Mouse (Mus musculus) midbrain, embryonic 14.5 days (tissue): Measurements from ENCODE around the gene Gm49416. TPM values are rescaled to one million over a fixed set of nuclear protein-coding genes. Genes with fewer than 3 reads are reported as not detected.

Experiments
- ATAC-seq: fragments of 200-750 bp; cut with Nextera tagmentation; 2 replicates; pipeline ENCODE4 v1.8.0; 2017; ENCODE audit warnings: moderate number of reproducible peaks, moderate library complexity; ENCODE audit not compliant: low FRiP score, low TSS enrichment
- DNase-seq: peaks from one replicate; pipeline ENCODE4 v3.0.0-alpha.2; 2015
- H3K27ac ChIP-seq: fragments of 300-500 bp; sonication (generic); replicated peaks from 2 replicates; pipeline ENCODE4 v1.5.1; 2014; ENCODE audit warnings: mild to moderate bottlenecking, low read depth, low read length, moderate library complexity
- H3K27me3 ChIP-seq: fragments of 300-500 bp; sonication (generic); 2 replicates; pipeline ENCODE4 v1.6.1; 2014; ENCODE audit warnings: low read length, control low read depth, mixed read lengths; ENCODE audit not compliant: control insufficient read depth, insufficient read depth
- H3K36me3 ChIP-seq: fragments of 300-500 bp; sonication (generic); 2 replicates; pipeline ENCODE4 v1.6.1; 2014; ENCODE audit warnings: low read length, control low read depth; ENCODE audit not compliant: control insufficient read depth, insufficient read depth
- H3K4me1 ChIP-seq: fragments of 300-500 bp; sonication (generic); 2 replicates; pipeline ENCODE4 v1.6.1; 2014; ENCODE audit warnings: mild to moderate bottlenecking, antibody characterized with exemption, low read length, control low read depth; ENCODE audit not compliant: control insufficient read depth, insufficient read depth
- H3K4me2 ChIP-seq: fragments of 300-500 bp; sonication (generic); 2 replicates; pipeline ENCODE4 v1.6.1; 2014; ENCODE audit warnings: mild to moderate bottlenecking, low read length, moderate library complexity
- H3K4me3 ChIP-seq: fragments of 300-500 bp; sonication (generic); replicated peaks from 2 replicates; pipeline ENCODE4 v1.5.1; 2014; ENCODE audit warnings: low read depth, low read length
- H3K9ac ChIP-seq: fragments of 300-500 bp; sonication (generic); replicated peaks from 2 replicates; pipeline ENCODE4 v1.6.1; 2014; ENCODE audit warnings: mild to moderate bottlenecking, low read length, moderate library complexity
- H3K9me3 ChIP-seq: fragments of 300-500 bp; sonication (generic); 2 replicates; pipeline ENCODE4 v1.6.1; 2016; ENCODE audit warnings: low read length, control low read depth, mixed read lengths; ENCODE audit not compliant: control insufficient read depth
- WGBS: fragments of 180-500 bp; shearing (Covaris S2); extraction: QIAGEN DNeasy Blood & Tissue Kit; methylation state at CpG from one replicate; pipeline ENCODE4 v1.1.7; 2014; 5-methylcytosine and 5-hydroxymethylcytosine counted together
- polyA plus RNA-seq: library from polyadenylated mRNA; unstranded; fragments of >200 nt; fragmentation: Nextera tagmentation; extraction: Ambion mirVana; gene quantifications from 2 replicates; pipeline ENCODE4 v1.2.1, GENCODE M21; 2014

Gm49416 gene
- polyA plus RNA-seq, 1 experiment from 2014 or later = 0.30 TPM

GRCm38 (mm10) chr19:8899079-8899478, 10.4 kb downstream of the Gm49416 start:
- WGBS = 70% methylated on average over 3 of the region's 3 CpGs
- Histone ChIP-seq H3K27me3 (no peaks in the 10 kb centered on the region), H3K9ac (peak overlapping the region; percentile 87; the same call in 1 of the 2 replicates), H3K9me3 (no peaks in the 10 kb centered on the region), H3K4me2 (peak overlapping the region; percentile 75), H3K4me1 (peaks cover 14% of the 10 kb centered on the region), H3K27ac (no peak overlapping the region), H3K4me3 (peak overlapping the region; percentile 85), H3K36me3 (peaks cover 39% of the 10 kb centered on the region)
- no peak for DNase-seq
- no peak for ATAC-seq

- ATAC-seq (no peak), DNase-seq (no peak)
- no peak overlapping the region for H3K4me3 ChIP-seq
- H3K9me3 ChIP-seq = no peaks in the 10 kb centered on the region
- no peak overlapping the region for H3K9ac ChIP-seq
- 96% methylated on average over 5 of the region's 5 CpGs for WGBS
- H3K27ac ChIP-seq = no peak overlapping the region
- H3K36me3 ChIP-seq = peaks cover 62% of the 10 kb centered on the region
- H3K4me1 ChIP-seq = peaks cover 7% of the 10 kb centered on the region; the same call in 1 of the 2 replicates
- H3K27me3 ChIP-seq = no peaks in the 10 kb centered on the region
- H3K4me2 ChIP-seq = no peak overlapping the region
Measured at GRCm38 (mm10) chr19:8903412-8903811, 14.7 kb downstream of the Gm49416 start.

GRCm38 (mm10) chr19:8908531-8908930, 19.8 kb downstream of the Gm49416 start:
- no peak for ATAC-seq
- Histone ChIP-seq H3K27me3 (no peaks in the 10 kb centered on the region), H3K36me3 (peaks cover 97% of the 10 kb centered on the region), H3K27ac (no peak overlapping the region), H3K4me1 (no peaks in the 10 kb centered on the region), H3K4me3 (no peak overlapping the region), H3K9ac (no peak overlapping the region), H3K4me2 (no peak overlapping the region), H3K9me3 (no peaks in the 10 kb centered on the region)
- 93% methylated on average over 6 of the region's 6 CpGs for WGBS
- DNase-seq = no peak

- Histone ChIP-seq H3K4me3 (no peak overlapping the region), H3K27me3 (no peaks in the 10 kb centered on the region), H3K9ac (no peak overlapping the region), H3K4me2 (no peak overlapping the region), H3K27ac (no peak overlapping the region), H3K4me1 (no peaks in the 10 kb centered on the region), H3K36me3 (peaks cover 100% of the 10 kb centered on the region), H3K9me3 (no peaks in the 10 kb centered on the region)
- WGBS = 96% methylated on average over 5 of the region's 5 CpGs
- ATAC-seq (no peak), DNase-seq (no peak)
Measured at GRCm38 (mm10) chr19:8911810-8912209, 23.1 kb downstream of the Gm49416 start.

GRCm38 (mm10) chr19:8914212-8914611, 25.5 kb downstream of the Gm49416 start:
- Histone ChIP-seq H3K9me3 (no peaks in the 10 kb centered on the region), H3K36me3 (peaks cover 80% of the 10 kb centered on the region)
- WGBS = 94% methylated on average over 3 of the region's 3 CpGs

GRCm38 (mm10) chr19:8919000-8919399, 30.3 kb downstream of the Gm49416 start:
- peaks cover 10% of the 10 kb centered on the region; the same call in 1 of the 2 replicates for H3K4me1 ChIP-seq
- no peak overlapping the region for H3K9ac ChIP-seq
- ATAC-seq (no peak), DNase-seq (no peak)
- no peak overlapping the region for H3K27ac ChIP-seq
- no peaks in the 10 kb centered on the region for H3K27me3 ChIP-seq
- H3K4me2 ChIP-seq = no peak overlapping the region
- H3K36me3 ChIP-seq = peaks cover 35% of the 10 kb centered on the region
- H3K9me3 ChIP-seq = no peaks in the 10 kb centered on the region
- 92% methylated on average over 3 of the region's 3 CpGs for WGBS
- H3K4me3 ChIP-seq = no peak overlapping the region

More at GRCm38 (mm10) chr19:8914212-8914611, 25.5 kb downstream of the Gm49416 start:
- Histone ChIP-seq H3K4me2 (no peak overlapping the region), H3K4me3 (no peak overlapping the region), H3K4me1 (no peaks in the 10 kb centered on the region), H3K27ac (no peak overlapping the region), H3K9ac (no peak overlapping the region), H3K27me3 (no peaks in the 10 kb centered on the region)
- DNase-seq (no peak), ATAC-seq (no peak)

- Histone ChIP-seq H3K27me3 (no peaks in the 10 kb centered on the region), H3K4me1 (peaks cover 10% of the 10 kb centered on the region; the same call in 1 of the 2 replicates), H3K36me3 (peaks cover 32% of the 10 kb centered on the region), H3K9me3 (no peaks in the 10 kb centered on the region), H3K4me3 (peak overlapping the region; percentile 83), H3K27ac (peak overlapping the region; percentile 85), H3K9ac (peak overlapping the region; percentile 80; the same call in 1 of the 2 replicates), H3K4me2 (peak overlapping the region; percentile 62)
- no peak for DNase-seq
- no peak for ATAC-seq
- 73% methylated on average over 6 of the region's 6 CpGs for WGBS
Measured at GRCm38 (mm10) chr19:8919684-8920072, 31.0 kb downstream of the Gm49416 start.

GRCm38 (mm10) chr19:8920073-8920736, 31.5 kb downstream of the Gm49416 start, which contains the start of gene B3gat3:
B3gat3 (plus strand) TSS chr19:8920374.
- Histone ChIP-seq H3K27ac (peak within 1 kb of the TSS; percentile 85), H3K36me3 (peaks cover 29% of the 10 kb centered on the region), H3K4me2 (peak within 1 kb of the TSS; percentile 62), H3K27me3 (no peaks in the 10 kb centered on the region), H3K4me1 (peaks cover 10% of the 10 kb centered on the region; the same call in 1 of the 2 replicates), H3K9me3 (no peaks in the 10 kb centered on the region), H3K4me3 (peak within 1 kb of the TSS; percentile 83), H3K9ac (peak within 1 kb of the TSS; percentile 80)
- WGBS = 2% methylated on average over 50 of the region's 50 CpGs
- peak; percentile 95 for DNase-seq
- peak; percentile 96 for ATAC-seq

GRCm38 (mm10) chr19:8920836-8921291, 32.1 kb downstream of the Gm49416 start:
- no peaks in the 10 kb centered on the region for H3K9me3 ChIP-seq
- peak overlapping the region; percentile 85 for H3K27ac ChIP-seq
- peaks cover 29% of the 10 kb centered on the region for H3K36me3 ChIP-seq
- DNase-seq (peak; percentile 74), ATAC-seq (no peak; the same call in 1 of the 2 replicates)
- H3K4me2 ChIP-seq = peak overlapping the region; percentile 62
- peak overlapping the region; percentile 80 for H3K9ac ChIP-seq
- H3K4me3 ChIP-seq = peak overlapping the region; percentile 83
- H3K27me3 ChIP-seq = no peaks in the 10 kb centered on the region
- WGBS = 2% methylated on average over 6 of the region's 6 CpGs
- peaks cover 10% of the 10 kb centered on the region; the same call in 1 of the 2 replicates for H3K4me1 ChIP-seq
